Comparison of ENCODE assay signal across 12 mouse cellular contexts in genomic region chr10:71119120-71119847, GRCm38 (mm10). TPM values are rescaled to one million over a fixed set of nuclear protein-coding genes. Genes with fewer than 3 reads are reported as not detected.
DNase-seq lines count a peak whose midpoint lies in the region; ATAC-seq and TF ChIP-seq lines count a peak whose summit lies in the region.
"Had no signal": no experiment of that assay in that cellular context is flagged by ENCODE, and none has a peak within 500 bp of the region (broad histone marks: within the 10 kb centered on the region; RNA-seq: fewer than 3 reads in every experiment).

No protein-coding gene starts in this region.

- intact Hi-C loops in left cerebral cortex, postnatal 25 days (cut with DNase I), result no loop called here
- intact Hi-C loops in left cerebral cortex, postnatal 10 days (cut with DNase I), result no loop called here

- WGBS in heart, embryonic 16.5 days, result 36% methylated on average over 15 of the region's 15 CpGs
- WGBS in lung, adult 2 months, result 42% methylated on average over 15 of the region's 15 CpGs

- ATAC-seq in heart, embryonic 16.5 days (replicated peaks; ENCODE audit: extremely low read depth, insufficient read depth, low FRiP score), result peak; percentile 46; the same call in 1 of the 2 replicates
- ATAC-seq in inflammation-experienced regulatory T-cells, adult 6 months, result no peak
- ATAC-seq: forebrain, embryonic 14.5 days had no signal

- H3K4me3 ChIP-seq in heart, embryonic 16.5 days (ENCODE audit: low read length), result no peak overlapping the region
- no peak overlapping the region for H3K4me3 ChIP-seq in lung, adult 2 months (replicated peaks; ENCODE audit: extremely low read depth, low read depth, low read length)
- H3K4me3 ChIP-seq: hindbrain, embryonic 10.5 days had no signal

- no peaks in the 10 kb centered on the region for H3K9me3 ChIP-seq in heart, embryonic 16.5 days (replicated peaks; ENCODE audit: control insufficient read depth, low read length)
- H3K9me3 ChIP-seq: hindbrain, embryonic 10.5 days had no signal

- TF ChIP-seq POLR2A in lung, adult 2 months (IDR thresholded peaks at IDR 0.05; ENCODE audit: borderline replicate concordance, extremely low read depth, low read depth, low read length), result no peak

- peak; percentile 36 for DNase-seq in testis, postnatal 10 days (ENCODE audit: low spot score)
- DNase-seq in testis, postnatal 14 days (ENCODE audit: low spot score), result no peak
- DNase-seq in lung, adult 2 months, result peak; percentile 17
- peak; percentile 53 for DNase-seq in yolk sac, embryonic 10.5 days (ENCODE audit: low spot score)
- no peak for DNase-seq in left cerebral cortex, postnatal 25 days (ENCODE audit: low spot score in 2 of 2)
- no peak for DNase-seq in left cerebral cortex, postnatal 10 days (ENCODE audit: extremely low spot score in 1 of 2, low spot score in 2 of 2)
- DNase-seq: cerebellum, postnatal 25 days had no signal

- no peak for TF ChIP-seq CTCF in lung, adult 2 months (IDR thresholded peaks at IDR 0.05; ENCODE audit: insufficient read depth, low read length)

- H3K9ac ChIP-seq in heart, embryonic 16.5 days (ENCODE audit: low read length), result no peak overlapping the region

- peak overlapping the region; percentile 5; the same call in 1 of the 2 replicates for H3K4me2 ChIP-seq in heart, embryonic 16.5 days (ENCODE audit: low read depth, low read length)

- peak overlapping the region; percentile 67 for H3K27ac ChIP-seq in heart, embryonic 16.5 days (ENCODE audit: low read length)
- H3K27ac ChIP-seq: hindbrain, embryonic 10.5 days had no signal

- H3K27me3 ChIP-seq in heart, embryonic 16.5 days (ENCODE audit: control insufficient read depth, insufficient read depth, low read length), result no peaks in the 10 kb centered on the region

- H3K4me1 ChIP-seq in heart, embryonic 16.5 days (ENCODE audit: control insufficient read depth, insufficient read depth, low read length), result peaks cover 21% of the 10 kb centered on the region
- H3K4me1 ChIP-seq in lung, adult 2 months (ENCODE audit: control insufficient read depth, insufficient read depth, low read length), result peaks cover 6% of the 10 kb centered on the region; the same call in 1 of the 2 replicates

- H3K36me3 ChIP-seq in heart, embryonic 16.5 days (ENCODE audit: control insufficient read depth, insufficient read depth), result no peaks in the 10 kb centered on the region
- H3K36me3 ChIP-seq: hindbrain, embryonic 10.5 days had no signal

RNA-seq across cellular contexts. Expression of gene Bicc1, which starts 40.2 kb away (rescaled TPM):
- polyA plus RNA-seq in heart, embryonic 16.5 days (2015; fragmentation: Nextera tagmentation; extraction: Ambion mirVana), result 16.7 and 17.5 TPM in 2 replicates
- polyA plus RNA-seq in lung, adult 2 months (2012; rRNA removed), result 22.8 and 23.5 TPM in 2 replicates
- total RNA-seq in left cerebral cortex, postnatal 25 days (2021), result 1 to 10 TPM; 5.0 to 5.2 TPM
- under 1 TPM in 1 of 3 experiments, not detected in 2; 0.27 TPM for polyA plus RNA-seq in inflammation-experienced regulatory T-cells, adult 6 months (2017; shearing (Covaris generic))
- 1 to 10 TPM; 5.8 to 6.6 TPM for total RNA-seq in left cerebral cortex, postnatal 10 days (2021)
- total RNA-seq: megakaryocyte, adult 5-6 weeks had no signal

Comparison
In these comparisons a context has a peak if more than half of its experiments do, and no peak if none do; other contexts are left out.
1. DNase-seq: peak in testis, postnatal 10 days (single experiment), lung, adult 2 months (single experiment) and yolk sac, embryonic 10.5 days (single experiment); none in testis, postnatal 14 days (single experiment), left cerebral cortex, postnatal 25 days (0 of 2) and left cerebral cortex, postnatal 10 days (0 of 2).
2. RNA of gene Bicc1, which starts 40.2 kb away (polyA plus RNA-seq): 22.8 to 23.5 TPM in lung, adult 2 months and 16.7 to 17.5 TPM in heart, embryonic 16.5 days; 0.27 TPM in inflammation-experienced regulatory T-cells, adult 6 months; every median in the first group is over 10 times any median in the second.